Mouse (Mus musculus): ENCODE data around the gene Igsf11. TPM values are rescaled to one million over a fixed set of nuclear protein-coding genes. Genes with fewer than 3 reads are reported as not detected.

The Igsf11 gene
- total RNA-seq, 1 experiment: 5.0 TPM

DNA sequence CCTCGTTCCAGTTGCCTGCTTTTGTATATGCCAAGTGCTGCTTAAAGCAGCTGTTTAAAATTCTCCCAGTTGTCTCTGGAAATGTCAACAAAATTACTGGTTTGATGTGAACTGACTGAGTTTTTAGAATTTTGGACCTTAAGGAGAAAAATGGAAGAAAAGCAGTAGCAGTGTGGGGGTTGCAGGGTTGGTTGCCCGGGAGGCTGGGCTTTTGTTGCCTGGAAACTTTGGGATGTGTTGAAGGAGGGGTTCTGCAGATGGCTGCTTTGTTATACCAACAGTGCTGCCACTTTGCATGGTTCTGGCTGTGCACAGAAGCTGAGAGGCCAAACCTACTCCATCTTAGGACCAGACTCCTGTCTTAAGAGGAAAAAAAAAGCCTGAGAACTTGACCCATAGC is 127.0 kb downstream of the Igsf11 start:
- TF ChIP-seq HCFC1 (IDR thresholded peaks at IDR 0.05; ENCODE audit: borderline replicate concordance, insufficient read depth, low read length) (no peak), ZC3H11A (IDR thresholded peaks at IDR 0.05; ENCODE audit: borderline replicate concordance, low read depth, low read length) (no peak), ZNF384 (IDR thresholded peaks at IDR 0.05; ENCODE audit: low read depth, low read length) (no peak), MAFK (IDR thresholded peaks at IDR 0.05; ENCODE audit: insufficient read depth, low read depth, low read length) (no peak), CHD2 (IDR thresholded peaks at IDR 0.05; ENCODE audit: low read depth, low read length) (no peak)
- Histone ChIP-seq H3K9ac (ENCODE audit: insufficient read depth, low read depth, low read length, poor library complexity, severe bottlenecking) (no peak overlapping the region), H3K27ac (ENCODE audit: insufficient read depth, low read depth, low read length, poor library complexity, severe bottlenecking) (no peak overlapping the region), H3K9me3 (ENCODE audit: control insufficient read depth, insufficient read depth, low read depth, low read length) (no peaks in the 10 kb centered on the region), H3K4me3 (ENCODE audit: insufficient read depth in 1 of 2, low read depth in 1 of 2, low read length in 2 of 2, poor library complexity in 1 of 2, severe bottlenecking in 1 of 2) (no peak overlapping the region), H3K4me1 (ENCODE audit: control insufficient read depth in 2 of 2, insufficient read depth in 2 of 2, low read length in 2 of 2, poor library complexity in 1 of 2) (no peaks in the 10 kb centered on the region), H3K36me3 (ENCODE audit: control insufficient read depth, insufficient read depth, low read length, poor library complexity, severe bottlenecking) (no peaks in the 10 kb centered on the region)
- no peak for DNase-seq (ENCODE audit: low read depth, low spot score)
- in situ Hi-C loops (cut with MboI; ENCODE audit: low sequenced_read_pairs in 2 of 2, unreplicated experiment in 2 of 2): no loop called here

DNA sequence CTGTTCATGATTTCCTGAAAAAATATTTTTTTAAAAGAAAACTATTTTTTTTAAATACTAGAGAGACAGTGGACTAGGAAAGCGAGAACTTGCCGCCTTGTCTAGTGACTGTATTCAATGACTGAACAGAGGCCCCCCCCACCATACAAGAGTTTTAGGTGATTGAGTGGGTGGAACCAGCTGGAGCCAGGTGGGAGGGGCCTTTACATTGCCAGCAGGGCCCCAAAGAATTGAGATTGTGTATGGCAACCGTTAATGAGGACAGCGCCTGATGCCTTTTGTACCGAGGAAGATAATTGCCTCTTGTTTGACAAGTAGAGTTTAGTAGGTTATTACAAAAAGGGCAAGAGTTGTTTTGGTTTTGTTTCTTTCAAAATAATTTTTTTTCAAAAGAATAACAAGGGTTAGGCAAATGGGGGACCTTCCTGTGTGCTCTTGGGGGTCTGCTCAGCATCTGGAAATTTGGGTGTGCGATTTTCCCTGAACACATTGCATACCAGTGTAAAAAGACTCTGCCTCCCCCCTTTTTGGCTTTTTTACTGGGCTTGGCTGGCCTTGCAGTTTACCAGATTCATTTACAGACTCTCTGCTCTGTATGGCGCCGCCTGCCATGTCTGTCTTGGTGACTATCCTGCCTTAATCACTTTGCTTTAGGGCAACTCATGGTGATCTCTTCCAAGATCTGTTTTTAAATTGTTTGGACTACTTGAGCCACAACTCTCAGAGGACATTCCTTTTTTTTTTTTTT is 133.7 kb downstream of the Igsf11 start:
- no peak overlapping the region for H3K9ac ChIP-seq (ENCODE audit: insufficient read depth, low read depth, low read length, poor library complexity, severe bottlenecking)
- DNase-seq (ENCODE audit: low read depth, low spot score): no peak
- H3K4me1 ChIP-seq (ENCODE audit: control insufficient read depth in 2 of 2, insufficient read depth in 2 of 2, low read length in 2 of 2, poor library complexity in 1 of 2): no peaks in the 10 kb centered on the region
- H3K9me3 ChIP-seq (ENCODE audit: control insufficient read depth, insufficient read depth, low read depth, low read length): no peaks in the 10 kb centered on the region
- no peak overlapping the region for H3K27ac ChIP-seq (ENCODE audit: insufficient read depth, low read depth, low read length, poor library complexity, severe bottlenecking)
- H3K36me3 ChIP-seq (ENCODE audit: control insufficient read depth, insufficient read depth, low read length, poor library complexity, severe bottlenecking): no peaks in the 10 kb centered on the region
- TF ChIP-seq MAFK (IDR thresholded peaks at IDR 0.05; ENCODE audit: insufficient read depth, low read depth, low read length): no peak
- TF ChIP-seq ZNF384 (IDR thresholded peaks at IDR 0.05; ENCODE audit: low read depth, low read length): no peak
- TF ChIP-seq CHD2 (IDR thresholded peaks at IDR 0.05; ENCODE audit: low read depth, low read length): no peak
- no peak for TF ChIP-seq HCFC1 (IDR thresholded peaks at IDR 0.05; ENCODE audit: borderline replicate concordance, insufficient read depth, low read length)
- no peak for TF ChIP-seq ZC3H11A (IDR thresholded peaks at IDR 0.05; ENCODE audit: borderline replicate concordance, low read depth, low read length)
- in situ Hi-C loops (cut with MboI; ENCODE audit: low sequenced_read_pairs in 2 of 2, unreplicated experiment in 2 of 2): no loop called here
- no peak overlapping the region for H3K4me3 ChIP-seq (ENCODE audit: insufficient read depth in 1 of 2, low read depth in 1 of 2, low read length in 2 of 2, poor library complexity in 1 of 2, severe bottlenecking in 1 of 2)

DNA sequence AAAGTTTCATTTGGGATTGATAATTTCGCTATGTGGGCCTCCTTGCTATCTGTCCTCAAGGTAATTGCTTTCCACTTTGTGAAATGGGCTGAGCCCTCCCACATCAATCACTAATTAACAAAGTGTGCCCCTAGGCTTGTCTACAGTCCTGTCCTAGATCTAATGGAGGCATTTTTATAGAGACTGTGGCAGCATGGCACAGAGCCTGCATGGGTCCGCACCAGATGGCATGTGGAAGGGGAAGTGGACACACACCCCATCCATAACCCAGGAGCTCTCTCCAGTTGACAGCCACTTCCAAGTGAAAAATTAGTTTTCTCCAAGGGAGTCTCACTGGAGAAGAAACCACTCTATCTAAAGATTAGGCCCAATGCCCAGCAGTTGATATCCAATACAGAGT is 138.9 kb downstream of the Igsf11 start:
- H3K4me1 ChIP-seq (ENCODE audit: control insufficient read depth in 2 of 2, insufficient read depth in 2 of 2, low read length in 2 of 2, poor library complexity in 1 of 2): no peaks in the 10 kb centered on the region
- no peaks in the 10 kb centered on the region for H3K9me3 ChIP-seq (ENCODE audit: control insufficient read depth, insufficient read depth, low read depth, low read length)
- H3K4me3 ChIP-seq (ENCODE audit: insufficient read depth in 1 of 2, low read depth in 1 of 2, low read length in 2 of 2, poor library complexity in 1 of 2, severe bottlenecking in 1 of 2): no peak overlapping the region
- DNase-seq (ENCODE audit: low read depth, low spot score): no peak
- H3K9ac ChIP-seq (ENCODE audit: insufficient read depth, low read depth, low read length, poor library complexity, severe bottlenecking): no peak overlapping the region
- in situ Hi-C loops (cut with MboI; ENCODE audit: low sequenced_read_pairs in 2 of 2, unreplicated experiment in 2 of 2): no loop called here
- TF ChIP-seq MAFK (IDR thresholded peaks at IDR 0.05; ENCODE audit: insufficient read depth, low read depth, low read length) (no peak), CHD2 (IDR thresholded peaks at IDR 0.05; ENCODE audit: low read depth, low read length) (no peak), HCFC1 (IDR thresholded peaks at IDR 0.05; ENCODE audit: borderline replicate concordance, insufficient read depth, low read length) (no peak), ZNF384 (IDR thresholded peaks at IDR 0.05; ENCODE audit: low read depth, low read length) (no peak), ZC3H11A (IDR thresholded peaks at IDR 0.05; ENCODE audit: borderline replicate concordance, low read depth, low read length) (no peak)
- H3K36me3 ChIP-seq (ENCODE audit: control insufficient read depth, insufficient read depth, low read length, poor library complexity, severe bottlenecking): no peaks in the 10 kb centered on the region
- no peak overlapping the region for H3K27ac ChIP-seq (ENCODE audit: insufficient read depth, low read depth, low read length, poor library complexity, severe bottlenecking)

DNA sequence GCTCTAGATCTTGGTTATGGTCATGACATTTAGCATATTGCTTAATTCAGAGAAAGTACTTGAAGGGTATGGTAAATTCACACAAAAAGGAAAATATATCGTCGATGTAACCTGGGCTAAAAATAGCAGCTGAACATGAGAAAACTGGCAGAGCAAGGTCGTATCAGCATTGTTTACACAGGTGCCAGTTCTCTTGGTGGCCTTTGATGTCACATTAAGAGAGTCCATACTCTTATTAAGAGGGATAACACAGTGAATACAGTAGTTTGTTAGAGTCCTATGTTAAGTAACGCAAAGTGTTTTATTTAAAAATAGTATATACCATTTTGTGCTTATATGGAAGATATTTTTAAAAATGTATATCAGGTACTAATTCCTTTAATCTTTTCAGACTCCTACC is 144.8 kb downstream of the Igsf11 start:
- Histone ChIP-seq H3K4me3 (ENCODE audit: insufficient read depth in 1 of 2, low read depth in 1 of 2, low read length in 2 of 2, poor library complexity in 1 of 2, severe bottlenecking in 1 of 2) (no peak overlapping the region), H3K36me3 (ENCODE audit: control insufficient read depth, insufficient read depth, low read length, poor library complexity, severe bottlenecking) (no peaks in the 10 kb centered on the region), H3K9ac (ENCODE audit: insufficient read depth, low read depth, low read length, poor library complexity, severe bottlenecking) (no peak overlapping the region), H3K9me3 (ENCODE audit: control insufficient read depth, insufficient read depth, low read depth, low read length) (no peaks in the 10 kb centered on the region), H3K4me1 (ENCODE audit: control insufficient read depth in 2 of 2, insufficient read depth in 2 of 2, low read length in 2 of 2, poor library complexity in 1 of 2) (no peaks in the 10 kb centered on the region), H3K27ac (ENCODE audit: insufficient read depth, low read depth, low read length, poor library complexity, severe bottlenecking) (no peak overlapping the region)
- no peak for DNase-seq (ENCODE audit: low read depth, low spot score)
- in situ Hi-C loops (cut with MboI; ENCODE audit: low sequenced_read_pairs in 2 of 2, unreplicated experiment in 2 of 2): no loop called here
- TF ChIP-seq HCFC1 (IDR thresholded peaks at IDR 0.05; ENCODE audit: borderline replicate concordance, insufficient read depth, low read length) (no peak), CHD2 (IDR thresholded peaks at IDR 0.05; ENCODE audit: low read depth, low read length) (no peak), ZC3H11A (IDR thresholded peaks at IDR 0.05; ENCODE audit: borderline replicate concordance, low read depth, low read length) (no peak), MAFK (IDR thresholded peaks at IDR 0.05; ENCODE audit: insufficient read depth, low read depth, low read length) (no peak), ZNF384 (IDR thresholded peaks at IDR 0.05; ENCODE audit: low read depth, low read length) (no peak)
